In the genomic region with DNA sequence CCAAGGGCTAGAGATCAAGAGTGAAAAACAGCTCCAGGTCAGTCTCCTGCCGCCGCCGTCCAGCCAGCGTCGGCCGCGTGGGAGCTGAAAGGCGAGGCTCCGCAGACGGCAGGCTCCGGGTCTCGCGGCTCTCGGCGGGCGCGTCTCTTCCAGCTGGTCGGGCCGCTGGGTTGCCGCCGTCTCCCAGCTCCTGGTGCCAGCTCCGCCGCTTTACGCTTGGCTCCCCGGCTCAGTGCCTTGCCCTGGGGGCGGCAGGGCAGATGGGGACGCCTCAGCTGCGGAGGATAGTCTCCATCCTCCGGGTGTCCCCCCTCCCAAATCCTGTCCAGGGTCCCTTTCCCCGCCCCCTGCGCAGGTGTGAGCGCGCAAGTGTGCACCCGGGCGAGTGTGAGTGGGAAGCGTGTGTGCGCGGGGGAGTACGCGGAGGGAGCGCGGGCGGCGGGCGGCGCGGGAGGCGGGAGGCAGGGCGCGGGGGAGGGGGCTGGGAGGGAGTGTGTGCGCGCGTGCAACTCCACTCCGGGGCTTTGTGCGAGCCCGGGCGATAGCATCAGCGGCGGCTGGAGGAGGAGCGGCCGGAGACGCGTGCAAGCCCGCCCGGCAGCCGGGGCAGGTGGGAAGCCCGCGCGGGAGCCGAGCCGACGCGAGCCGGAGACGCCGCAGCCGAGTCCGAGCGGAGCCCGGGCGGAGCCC, we compare ENCODE assay signal across 8 mouse cellular contexts. TPM values are rescaled to one million over a fixed set of nuclear protein-coding genes. Genes with fewer than 3 reads are reported as not detected.
DNase-seq lines count a peak whose midpoint lies in the region; ATAC-seq lines count a peak whose summit lies in the region.

No protein-coding gene starts in this region.

- under 1% methylated on average over 75 of the region's 81 CpGs for WGBS in heart, embryonic 11.5 days (ENCODE audit: insufficient replicate concordance)
- under 1% methylated on average over 73 of the region's 81 CpGs for WGBS in embryonic facial prominence, embryonic 11.5 days
- WGBS in intestine, embryonic 16.5 days, result under 1% methylated on average over 75 of the region's 81 CpGs
- under 1% methylated on average over 71 of the region's 81 CpGs for WGBS in midbrain, embryonic 16.5 days

- H3K4me1 ChIP-seq in heart, embryonic 11.5 days (ENCODE audit: control insufficient read depth, insufficient read depth, low read length), result peaks cover 10% of the 10 kb centered on the region
- peaks cover 12% of the 10 kb centered on the region for H3K4me1 ChIP-seq in embryonic facial prominence, embryonic 11.5 days (ENCODE audit: control insufficient read depth, insufficient read depth, low read length)
- peaks cover 7% of the 10 kb centered on the region; the same call in 1 of the 2 replicates for H3K4me1 ChIP-seq in intestine, embryonic 16.5 days (ENCODE audit: control insufficient read depth, insufficient read depth, low read length)
- peaks cover 56% of the 10 kb centered on the region for H3K4me1 ChIP-seq in midbrain, embryonic 16.5 days (ENCODE audit: control insufficient read depth, insufficient read depth, low read length)

- peak overlapping the region; percentile 37 for H3K4me3 ChIP-seq in heart, embryonic 11.5 days (ENCODE audit: low read depth, low read length)
- peak overlapping the region; percentile 35 for H3K4me3 ChIP-seq in embryonic facial prominence, embryonic 11.5 days (ENCODE audit: low read depth, low read length)
- H3K4me3 ChIP-seq in intestine, embryonic 16.5 days (ENCODE audit: low read length), result peak overlapping the region; percentile 33
- H3K4me3 ChIP-seq in midbrain, embryonic 16.5 days (ENCODE audit: low read depth, low read length), result peak overlapping the region; percentile 63

- peaks cover 100% of the 10 kb centered on the region for H3K27me3 ChIP-seq in heart, embryonic 11.5 days (ENCODE audit: control insufficient read depth, insufficient read depth, low read length)
- peaks cover 98% of the 10 kb centered on the region for H3K27me3 ChIP-seq in embryonic facial prominence, embryonic 11.5 days (ENCODE audit: control insufficient read depth, insufficient read depth, low read length)
- peaks cover 98% of the 10 kb centered on the region for H3K27me3 ChIP-seq in intestine, embryonic 16.5 days (replicated peaks; ENCODE audit: control insufficient read depth, insufficient read depth, low read length)
- H3K27me3 ChIP-seq in midbrain, embryonic 16.5 days (ENCODE audit: control insufficient read depth, insufficient read depth, low read depth, low read length), result peaks cover 14% of the 10 kb centered on the region

- no peak for DNase-seq in heart, adult 11 months
- DNase-seq in ES-CJ7 (ENCODE audit: low read depth, low spot score), result peak; percentile 54
- DNase-seq in embryonic facial prominence, embryonic 11.5 days (ENCODE audit: low spot score), result peak; percentile 73
- DNase-seq in urinary bladder, postnatal 14 days (ENCODE audit: low spot score), result peak; percentile 40
- DNase-seq in spleen, adult 12 weeks (ENCODE audit: low spot score), result no peak

- peak overlapping the region; percentile 69 for H3K4me2 ChIP-seq in heart, embryonic 11.5 days
- peak overlapping the region; percentile 76 for H3K4me2 ChIP-seq in embryonic facial prominence, embryonic 11.5 days (ENCODE audit: low read depth, low read length)
- peak overlapping the region; percentile 35 for H3K4me2 ChIP-seq in intestine, embryonic 16.5 days (ENCODE audit: low read depth, low read length)
- H3K4me2 ChIP-seq in midbrain, embryonic 16.5 days (ENCODE audit: low read length), result peak overlapping the region; percentile 78

- no peak; the same call in 1 of the 2 replicates for ATAC-seq in heart, embryonic 11.5 days (replicated peaks; ENCODE audit: insufficient number of reproducible peaks, low FRiP score, low TSS enrichment)
- peak; percentile 49; the same call in 1 of the 2 replicates for ATAC-seq in embryonic facial prominence, embryonic 11.5 days (replicated peaks; ENCODE audit: insufficient number of reproducible peaks, low FRiP score, low TSS enrichment, low read depth)
- ATAC-seq in intestine, embryonic 16.5 days, result peak; percentile 65
- ATAC-seq in midbrain, embryonic 16.5 days, result peak; percentile 61

- H3K27ac ChIP-seq in heart, embryonic 11.5 days (ENCODE audit: low read depth, low read length), result no peak overlapping the region
- H3K27ac ChIP-seq in embryonic facial prominence, embryonic 11.5 days (replicated peaks; ENCODE audit: low read depth, low read length), result no peak overlapping the region
- no peak overlapping the region for H3K27ac ChIP-seq in intestine, embryonic 16.5 days (ENCODE audit: low read length)
- H3K27ac ChIP-seq in midbrain, embryonic 16.5 days (ENCODE audit: low read length), result peak overlapping the region; percentile 83

- no peaks in the 10 kb centered on the region for H3K36me3 ChIP-seq in heart, embryonic 11.5 days (ENCODE audit: control insufficient read depth, insufficient read depth, low read length)
- no peaks in the 10 kb centered on the region for H3K36me3 ChIP-seq in embryonic facial prominence, embryonic 11.5 days (replicated peaks; ENCODE audit: control insufficient read depth, insufficient read depth, low read depth, low read length)
- no peaks in the 10 kb centered on the region for H3K36me3 ChIP-seq in intestine, embryonic 16.5 days (ENCODE audit: control insufficient read depth, insufficient read depth, low read length)
- H3K36me3 ChIP-seq in midbrain, embryonic 16.5 days (ENCODE audit: control insufficient read depth, insufficient read depth, low read length), result no peaks in the 10 kb centered on the region

- no peak overlapping the region for H3K9ac ChIP-seq in heart, embryonic 11.5 days (ENCODE audit: low read depth, low read length)
- H3K9ac ChIP-seq in embryonic facial prominence, embryonic 11.5 days (replicated peaks; ENCODE audit: low read length), result peak overlapping the region; percentile 48
- no peak overlapping the region for H3K9ac ChIP-seq in intestine, embryonic 16.5 days (ENCODE audit: low read depth, low read length)
- peak overlapping the region; percentile 76 for H3K9ac ChIP-seq in midbrain, embryonic 16.5 days (ENCODE audit: low read depth, low read length)

- H3K9me3 ChIP-seq in heart, embryonic 11.5 days (replicated peaks; ENCODE audit: control insufficient read depth, low read length), result no peaks in the 10 kb centered on the region
- H3K9me3 ChIP-seq in embryonic facial prominence, embryonic 11.5 days (replicated peaks; ENCODE audit: control insufficient read depth, low read length), result no peaks in the 10 kb centered on the region
- H3K9me3 ChIP-seq in intestine, embryonic 16.5 days (ENCODE audit: control insufficient read depth, low read length), result no peaks in the 10 kb centered on the region
- no peaks in the 10 kb centered on the region for H3K9me3 ChIP-seq in midbrain, embryonic 16.5 days (replicated peaks; ENCODE audit: control insufficient read depth, low read length, poor library complexity, severe bottlenecking)

RNA-seq across cellular contexts. Expression of a gene that starts 0.5 kb away (rescaled TPM):
- polyA plus RNA-seq in heart, embryonic 11.5 days (2014; fragmentation: Nextera tagmentation; extraction: Ambion mirVana), result 0.16 and 0.18 TPM in 2 replicates
- 0.15 and 0.45 TPM in 2 replicates for polyA plus RNA-seq in embryonic facial prominence, embryonic 11.5 days (2014; fragmentation: Nextera tagmentation; extraction: Ambion mirVana)
- polyA plus RNA-seq in intestine, embryonic 16.5 days (2015; fragmentation: Nextera tagmentation; extraction: Ambion mirVana), result 0.16 and 0.18 TPM in 2 replicates
- 4.4 and 5.9 TPM in 2 replicates for polyA plus RNA-seq in midbrain, embryonic 16.5 days (2015; fragmentation: Nextera tagmentation; extraction: Ambion mirVana)

Comparison
In these comparisons a context has a peak if more than half of its experiments do, and no peak if none do; other contexts are left out.
1. H3K9ac ChIP-seq: peak in embryonic facial prominence, embryonic 11.5 days (single experiment) and midbrain, embryonic 16.5 days (single experiment); none in heart, embryonic 11.5 days (single experiment) and intestine, embryonic 16.5 days (single experiment).
2. DNase-seq: peak in ES-CJ7 (single experiment), embryonic facial prominence, embryonic 11.5 days (single experiment) and urinary bladder, postnatal 14 days (single experiment); none in heart, adult 11 months (single experiment) and spleen, adult 12 weeks (single experiment).
3. Peak in every context shown above with its lines, with median percentiles within 50 percentile points of each other: H3K4me2 ChIP-seq and H3K4me3 ChIP-seq.